Mouse (Mus musculus) kidney, embryonic 15.5 days (tissue): ENCODE measurements around the gene Npc1l1. TPM values are rescaled to one million over a fixed set of nuclear protein-coding genes. Genes with fewer than 3 reads are reported as not detected.
"Not testable (repeated sequence)": the region's sequence is repeated elsewhere in the genome, so short reads cannot be mapped to it uniquely, and the experiment has no call there.

Experiments
- ATAC-seq: fragments of 200-750 bp; cut with Nextera tagmentation; replicated peaks from 2 replicates; pipeline ENCODE4 v1.8.0; 2017; ENCODE audit warnings: moderate TSS enrichment; ENCODE audit not compliant: low FRiP score
- H3K27ac ChIP-seq: fragments of 300-500 bp; sonication (generic); 2 replicates; pipeline ENCODE4 v1.5.1; 2015; ENCODE audit warnings: mild to moderate bottlenecking, inconsistent platforms
- H3K27me3 ChIP-seq: fragments of 300-500 bp; sonication (generic); 2 replicates; pipeline ENCODE4 v1.6.1; 2015; ENCODE audit warnings: inconsistent platforms
- H3K36me3 ChIP-seq: fragments of 300-500 bp; sonication (generic); 2 replicates; pipeline ENCODE4 v1.6.1; 2015; ENCODE audit warnings: inconsistent platforms
- H3K4me1 ChIP-seq: fragments of 300-500 bp; sonication (generic); 2 replicates; pipeline ENCODE4 v1.6.1; 2015; ENCODE audit warnings: inconsistent platforms
- H3K4me2 ChIP-seq: fragments of 300-500 bp; sonication (generic); 2 replicates; pipeline ENCODE4 v1.6.1; 2015; ENCODE audit warnings: moderate library complexity, mild to moderate bottlenecking, inconsistent platforms
- H3K4me3 ChIP-seq: fragments of 300-500 bp; sonication (generic); replicated peaks from 2 replicates; pipeline ENCODE4 v1.5.1; 2015; ENCODE audit warnings: mild to moderate bottlenecking, inconsistent platforms
- H3K9ac ChIP-seq: fragments of 300-500 bp; sonication (generic); 2 replicates; pipeline ENCODE4 v1.6.1; 2015; ENCODE audit warnings: mild to moderate bottlenecking, inconsistent platforms
- H3K9me3 ChIP-seq: fragments of 300-500 bp; sonication (generic); replicated peaks from 2 replicates; pipeline ENCODE4 v1.6.1; 2016; ENCODE audit warnings: inconsistent platforms
- WGBS: fragments of 180-500 bp; shearing (Covaris S2); methylation state at CpG from one replicate; pipeline ENCODE4 v1.1.7; 2015; ENCODE audit warnings: mixed read lengths; 5-methylcytosine and 5-hydroxymethylcytosine counted together
- polyA plus RNA-seq: library from polyadenylated mRNA; unstranded; fragments of >200 nt; fragmentation: Nextera tagmentation; extraction: Ambion mirVana; gene quantifications from 2 replicates; pipeline ENCODE4 v1.2.1, GENCODE M21; 2015

Gene Npc1l1
- polyA plus RNA-seq: 0.06 TPM in 1 of 2 replicates, not detected in the other

DNA sequence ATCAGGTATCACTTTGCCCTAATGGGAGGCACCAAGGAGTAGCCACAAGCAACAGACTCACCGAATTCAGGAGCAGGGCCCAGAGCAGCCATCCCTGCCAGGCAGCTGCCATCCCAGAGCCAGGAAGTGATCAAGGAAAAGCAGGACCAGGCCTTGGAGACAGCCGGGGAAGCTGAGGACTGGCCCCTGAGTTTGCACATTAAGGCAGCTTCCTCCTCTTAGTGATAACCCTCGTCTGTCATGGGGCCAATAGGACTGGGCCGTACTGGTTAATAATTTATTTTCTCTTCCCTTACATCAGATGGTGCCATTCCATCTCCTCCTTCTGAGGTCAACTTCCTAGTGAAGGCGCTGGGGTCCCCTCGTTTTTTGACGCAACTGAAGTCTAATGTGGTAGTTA, at the start of gene Npc1l1:
Gene Npc1l1 (minus strand): TSS at position 132 of the 400 bp plus-strand sequence.
- Histone ChIP-seq H3K9ac (no peak within 1 kb of the TSS), H3K27me3 (no peaks in the 10 kb centered on the region), H3K4me1 (no peaks in the 10 kb centered on the region), H3K36me3 (no peaks in the 10 kb centered on the region), H3K27ac (no peak within 1 kb of the TSS), H3K4me2 (no peak within 1 kb of the TSS), H3K4me3 (no peak within 1 kb of the TSS), H3K9me3 (peaks cover 2% of the 10 kb centered on the region; the same call in 1 of the 2 replicates)
- 71% methylated on average over 7 of the region's 7 CpGs for WGBS
- no peak for ATAC-seq

DNA sequence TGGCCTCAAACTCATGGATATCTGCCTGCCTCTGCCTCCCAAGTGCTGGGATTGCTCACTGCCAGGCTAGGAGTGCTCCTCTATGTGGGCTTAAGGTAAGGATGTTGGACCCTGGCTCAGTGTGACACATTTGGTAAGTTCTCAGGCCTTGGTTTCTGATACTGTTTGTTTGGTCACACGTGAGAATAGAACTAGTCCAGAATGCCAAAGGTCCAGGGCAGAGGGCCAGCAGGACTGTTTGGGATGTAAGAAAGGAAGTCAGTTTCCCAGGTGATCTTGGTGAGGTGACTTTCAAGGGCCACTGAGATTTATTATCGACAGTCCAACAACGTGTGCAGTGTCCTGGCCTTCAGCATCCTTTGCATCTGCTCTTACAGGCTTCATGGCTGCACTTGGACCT, 46.5 kb upstream of the Npc1l1 start:
- Histone ChIP-seq H3K9ac (no peak overlapping the region), H3K4me2 (no peak overlapping the region), H3K36me3 (peaks cover 11% of the 10 kb centered on the region), H3K27me3 (no peaks in the 10 kb centered on the region), H3K4me3 (no peak overlapping the region), H3K27ac (no peak overlapping the region), H3K9me3 (peaks cover 4% of the 10 kb centered on the region; the same call in 1 of the 2 replicates), H3K4me1 (peaks cover 25% of the 10 kb centered on the region)
- WGBS: 74% methylated on average over 3 of the region's 3 CpGs
- ATAC-seq: no peak

DNA sequence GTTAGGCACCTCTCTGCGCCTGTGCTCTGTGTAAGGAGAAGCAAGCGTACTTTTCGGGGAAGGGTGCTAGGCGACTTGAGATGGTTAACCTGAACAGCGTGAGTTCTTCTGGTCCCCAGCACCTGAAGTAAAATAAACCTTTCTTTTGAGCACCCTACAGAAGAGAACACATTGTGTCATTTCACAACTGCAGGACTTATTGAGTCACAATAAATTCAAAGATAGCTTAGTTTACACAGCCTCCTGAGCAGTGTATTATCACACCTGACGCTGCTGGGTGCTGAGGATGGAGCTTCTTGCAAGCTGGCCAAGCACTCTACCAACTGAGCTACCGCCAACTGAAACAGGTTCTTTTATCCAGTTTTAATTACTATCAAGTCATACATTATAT, 45.1 kb upstream of the Npc1l1 start:
- Histone ChIP-seq H3K4me1 (peaks cover 25% of the 10 kb centered on the region), H3K9ac (peak overlapping the region; percentile 88), H3K27me3 (no peaks in the 10 kb centered on the region), H3K36me3 (peaks cover 23% of the 10 kb centered on the region), H3K27ac (peak overlapping the region; percentile 49), H3K4me2 (peak overlapping the region; percentile 71), H3K9me3 (no peaks in the 10 kb centered on the region), H3K4me3 (peak overlapping the region; percentile 88)
- ATAC-seq: peak; percentile 27; the same call in 1 of the 2 replicates
- 24% methylated on average over 7 of the region's 7 CpGs for WGBS

DNA sequence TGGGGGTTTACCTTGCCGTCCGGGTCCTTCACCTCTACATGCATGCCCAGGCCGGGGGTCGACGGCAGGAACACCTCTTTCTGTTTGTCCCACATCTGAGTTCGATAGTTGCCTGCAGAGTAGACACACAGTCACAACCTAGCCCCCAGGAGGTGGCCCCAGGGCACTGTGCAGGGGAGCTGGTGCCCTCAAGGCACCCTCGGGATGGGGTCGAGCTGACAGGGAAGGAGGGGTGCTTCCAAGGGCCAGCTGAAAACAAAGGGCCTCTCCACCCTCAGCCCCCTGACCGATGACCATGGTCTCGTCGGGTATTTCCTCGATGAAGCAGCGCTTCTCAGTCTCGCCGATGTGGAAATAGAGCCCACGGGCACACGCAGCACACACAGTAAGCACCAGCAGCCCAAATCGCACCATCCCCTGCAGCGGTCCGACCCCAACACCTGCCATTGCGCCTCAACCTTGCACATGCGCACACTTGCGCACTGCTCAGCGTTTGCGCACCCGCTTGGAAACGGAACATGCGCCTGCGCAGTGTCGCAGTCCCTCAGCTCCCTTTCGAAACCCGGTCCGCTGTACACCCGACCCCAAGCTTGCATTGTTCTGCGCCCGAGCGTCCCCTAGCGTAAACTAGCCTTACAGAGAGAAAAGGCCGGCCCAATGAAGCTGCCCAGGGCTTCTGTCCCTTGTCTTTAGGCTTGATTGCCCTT, 44.6 kb upstream of the Npc1l1 start, which contains the start of gene Tmed4:
Gene Tmed4 (minus strand): TSS at position 484 of the 707 bp plus-strand sequence.
- WGBS: under 1% methylated on average over 39 of the region's 39 CpGs
- peak within 1 kb of the TSS; percentile 88 for H3K4me3 ChIP-seq
- H3K27me3 ChIP-seq: no peaks in the 10 kb centered on the region
- peak; percentile 98 for ATAC-seq
- peak within 1 kb of the TSS; percentile 71 for H3K4me2 ChIP-seq
- no peaks in the 10 kb centered on the region for H3K9me3 ChIP-seq
- H3K36me3 ChIP-seq: peaks cover 23% of the 10 kb centered on the region
- H3K4me1 ChIP-seq: peaks cover 25% of the 10 kb centered on the region
- peak within 1 kb of the TSS; percentile 49 for H3K27ac ChIP-seq
- peak within 1 kb of the TSS; percentile 88 for H3K9ac ChIP-seq

DNA sequence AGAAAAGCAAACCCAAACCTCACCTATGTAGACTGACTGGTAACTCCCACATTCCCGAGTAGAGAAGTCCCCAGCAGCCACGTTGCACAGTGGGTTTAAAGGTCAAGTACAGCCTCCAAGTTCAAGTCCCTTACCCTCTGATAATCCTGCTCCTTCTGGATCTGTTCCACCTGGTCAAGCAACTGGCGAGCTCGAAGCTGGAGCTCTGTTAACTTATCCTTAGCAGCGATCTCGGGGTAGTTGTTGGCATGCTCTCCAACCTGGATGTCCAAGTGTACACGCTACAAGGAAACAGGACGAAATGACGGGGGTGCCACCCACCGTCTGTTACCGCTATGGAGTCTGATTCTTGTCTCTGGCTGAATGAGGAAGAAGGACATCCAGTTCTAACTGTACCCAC, 43.7 kb upstream of the Npc1l1 start:
- peaks cover 25% of the 10 kb centered on the region for H3K4me1 ChIP-seq
- 40% methylated on average over 11 of the region's 11 CpGs for WGBS
- ATAC-seq: no peak
- H3K27ac ChIP-seq: no peak overlapping the region
- peak overlapping the region; percentile 71 for H3K4me2 ChIP-seq
- no peaks in the 10 kb centered on the region for H3K27me3 ChIP-seq
- peak overlapping the region; percentile 88 for H3K9ac ChIP-seq
- H3K36me3 ChIP-seq: peaks cover 27% of the 10 kb centered on the region
- no peaks in the 10 kb centered on the region for H3K9me3 ChIP-seq
- peak overlapping the region; percentile 88 for H3K4me3 ChIP-seq

DNA sequence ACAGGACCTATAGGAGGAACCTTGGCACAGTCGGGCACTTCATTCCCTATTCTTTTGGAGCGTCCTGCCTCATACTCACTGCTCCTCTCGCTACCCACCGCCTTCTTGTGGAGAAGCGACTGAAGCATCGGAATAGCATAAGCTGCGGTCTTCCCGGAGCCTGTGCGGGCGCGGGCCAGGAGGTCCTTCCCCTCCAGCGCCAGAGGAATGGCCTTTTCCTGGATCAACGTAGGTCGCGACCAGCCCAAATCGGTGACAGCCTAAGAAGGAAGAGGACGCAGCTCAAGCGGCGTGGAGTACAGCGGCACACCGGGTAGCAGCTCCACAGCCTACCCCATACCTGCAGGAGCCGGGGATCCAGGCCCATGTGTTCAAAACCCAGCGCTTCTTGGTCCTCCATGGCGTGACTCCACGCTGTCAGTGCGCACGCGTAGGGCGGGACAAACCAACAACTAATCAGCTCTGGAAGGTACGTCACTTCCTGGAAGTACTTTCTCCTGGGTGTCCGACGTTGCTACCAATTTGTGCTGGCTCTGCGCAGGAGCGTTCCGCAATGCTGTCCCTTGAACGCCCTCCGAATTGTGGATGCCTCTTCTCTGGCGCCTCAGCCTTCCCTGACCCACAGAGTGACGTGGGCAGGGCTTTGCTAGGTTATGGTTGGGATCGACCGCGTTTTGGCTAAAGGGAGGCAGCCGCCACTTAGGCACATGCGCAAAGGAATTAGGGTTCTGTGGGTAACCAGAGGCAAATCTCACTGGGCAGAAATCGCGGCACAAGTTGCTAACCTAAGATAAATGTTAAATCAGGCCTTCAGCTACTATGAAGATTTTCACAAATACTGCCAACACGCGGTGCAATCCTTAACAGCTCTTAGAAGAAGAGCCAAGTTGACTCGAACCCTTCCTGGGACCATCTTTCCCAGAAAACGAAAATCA, 37.6 kb upstream of the Npc1l1 start, which contains the start of gene Ddx56:
Gene Ddx56 (minus strand): TSS at position 453 of the 935 bp plus-strand sequence.
- ATAC-seq: peak; percentile 96
- Histone ChIP-seq H3K4me1 (peaks cover 10% of the 10 kb centered on the region), H3K27ac (peak within 1 kb of the TSS; percentile 97), H3K4me2 (peak within 1 kb of the TSS; percentile 83), H3K27me3 (no peaks in the 10 kb centered on the region), H3K36me3 (peaks cover 64% of the 10 kb centered on the region), H3K9me3 (no peaks in the 10 kb centered on the region), H3K4me3 (peak within 1 kb of the TSS; percentile 92), H3K9ac (peak within 1 kb of the TSS; percentile 88)
- whole genome bisulfite sequencing: 1% methylated on average over 50 of the region's 50 CpGs

DNA sequence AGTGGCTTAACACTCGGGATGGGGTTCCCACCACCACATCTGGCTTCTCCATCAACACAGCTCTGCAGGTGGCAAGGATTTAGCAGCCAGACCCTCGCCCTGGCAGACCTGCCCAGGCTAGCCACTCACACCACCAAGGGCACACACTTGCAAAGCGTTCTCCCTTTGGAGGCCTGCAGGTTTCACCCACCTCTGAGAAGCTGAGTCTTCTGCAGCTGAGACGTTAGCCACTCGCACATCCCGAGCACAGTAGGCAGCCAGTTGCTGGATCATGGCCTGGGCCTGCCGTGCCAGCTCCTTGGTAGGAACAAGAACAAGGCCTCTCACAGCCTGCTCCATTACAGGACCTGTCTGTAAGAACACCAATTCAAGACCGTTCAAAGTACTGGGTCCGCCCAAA, 36.7 kb upstream of the Npc1l1 start:
- Histone ChIP-seq H3K9ac (peak overlapping the region; percentile 88), H3K27me3 (no peaks in the 10 kb centered on the region), H3K9me3 (no peaks in the 10 kb centered on the region), H3K4me1 (peaks cover 9% of the 10 kb centered on the region), H3K27ac (no peak overlapping the region), H3K4me3 (peak overlapping the region; percentile 92), H3K4me2 (peak overlapping the region; percentile 83), H3K36me3 (peaks cover 68% of the 10 kb centered on the region)
- 76% methylated on average over 9 of the region's 9 CpGs for WGBS
- ATAC-seq: no peak

DNA sequence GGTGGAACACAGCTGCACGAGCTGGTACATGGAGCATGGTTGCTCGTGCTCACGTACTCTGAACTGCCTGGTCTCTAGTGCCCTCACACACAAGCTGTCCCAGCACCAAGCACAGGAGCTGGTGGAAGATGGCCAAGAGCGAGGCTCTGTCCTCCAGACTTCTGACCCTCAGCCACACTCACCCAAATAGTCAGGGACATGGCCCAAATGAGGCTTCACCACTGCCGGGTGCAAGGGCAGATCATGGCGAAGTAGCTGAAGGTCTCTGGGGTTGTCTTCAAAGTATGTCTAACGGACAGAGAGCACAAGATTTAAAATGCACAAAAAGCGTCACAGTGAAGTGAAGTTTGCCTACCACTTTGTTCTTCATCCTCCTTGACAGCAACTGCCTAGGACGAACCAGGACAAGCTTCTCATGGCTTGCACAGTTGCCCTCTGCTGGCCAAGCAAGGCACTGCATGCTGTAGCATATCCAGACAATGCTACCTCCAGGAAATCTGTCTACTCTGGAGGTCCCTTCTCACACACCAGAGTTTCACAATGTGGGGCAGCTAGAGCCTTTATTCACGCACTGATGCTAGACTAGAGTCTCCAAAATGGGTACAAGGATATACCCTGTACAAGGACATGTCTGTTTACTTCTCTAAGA, 31.6 kb upstream of the Npc1l1 start:
- H3K9me3 ChIP-seq: no peaks in the 10 kb centered on the region
- H3K4me2 ChIP-seq: no peak overlapping the region
- no peak overlapping the region for H3K4me3 ChIP-seq
- H3K27ac ChIP-seq: no peak overlapping the region
- 79% methylated on average over 10 of the region's 10 CpGs for WGBS
- ATAC-seq: no peak
- H3K27me3 ChIP-seq: no peaks in the 10 kb centered on the region
- H3K4me1 ChIP-seq: peaks cover 4% of the 10 kb centered on the region
- no peak overlapping the region for H3K9ac ChIP-seq
- H3K36me3 ChIP-seq: peaks cover 93% of the 10 kb centered on the region

DNA sequence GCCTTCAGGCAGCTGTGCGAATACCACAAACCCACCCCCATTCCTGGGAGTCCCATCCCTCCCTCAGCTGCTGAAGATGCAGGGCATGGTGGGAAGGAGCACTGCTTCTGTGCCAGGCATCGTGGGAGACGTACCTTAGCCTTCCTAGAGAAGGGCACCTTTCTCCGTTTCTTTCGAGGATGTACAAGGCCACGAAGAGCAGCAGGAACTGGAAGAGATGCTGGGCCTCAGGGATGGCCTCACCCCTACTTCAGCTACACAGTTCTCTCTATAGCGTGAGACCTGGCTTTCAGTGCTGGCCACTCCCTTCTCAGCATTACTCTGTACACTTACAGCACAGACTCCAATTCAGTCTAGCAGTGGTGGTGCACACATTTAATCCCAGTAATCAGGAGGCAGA, 29.5 kb upstream of the Npc1l1 start:
- no peak for ATAC-seq
- no peak overlapping the region for H3K4me3 ChIP-seq
- no peaks in the 10 kb centered on the region for H3K9me3 ChIP-seq
- WGBS: 94% methylated on average over 7 of the region's 7 CpGs
- H3K4me1 ChIP-seq: no peaks in the 10 kb centered on the region
- no peak overlapping the region for H3K27ac ChIP-seq
- no peak overlapping the region for H3K9ac ChIP-seq
- peaks cover 72% of the 10 kb centered on the region for H3K36me3 ChIP-seq
- H3K27me3 ChIP-seq: no peaks in the 10 kb centered on the region
- no peak overlapping the region for H3K4me2 ChIP-seq

DNA sequence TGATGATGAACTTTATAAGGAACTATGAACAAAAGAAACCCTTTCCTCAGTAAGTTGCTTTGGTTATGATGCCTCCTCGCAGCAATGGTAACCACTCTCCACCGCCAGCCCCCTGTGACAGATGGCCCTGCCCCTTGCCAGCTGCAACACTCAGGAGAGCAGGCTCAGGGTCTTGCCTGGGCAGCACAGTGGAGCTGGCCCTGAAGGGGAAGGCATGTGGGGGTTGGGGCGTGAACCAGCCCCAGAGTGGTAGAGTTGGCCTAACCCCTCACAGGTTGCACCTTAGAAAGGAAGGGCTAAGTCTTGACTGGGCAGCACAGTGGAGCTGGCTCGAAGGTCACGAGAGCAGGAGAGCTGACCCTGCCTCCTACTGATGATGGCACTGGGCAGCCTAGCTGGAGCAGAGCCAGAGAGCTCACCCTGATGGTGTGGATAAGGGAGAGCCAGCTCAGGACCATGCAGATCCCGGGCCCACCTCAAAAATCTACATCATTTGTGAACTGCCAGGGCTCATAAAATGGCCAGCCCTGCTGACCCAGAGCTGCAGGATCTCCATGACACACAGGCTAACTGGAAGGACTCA, 26.6 kb upstream of the Npc1l1 start:
- Histone ChIP-seq H3K9ac (no peak overlapping the region), H3K4me1 (no peaks in the 10 kb centered on the region), H3K27me3 (no peaks in the 10 kb centered on the region), H3K36me3 (peaks cover 44% of the 10 kb centered on the region), H3K4me2 (no peak overlapping the region), H3K9me3 (no peaks in the 10 kb centered on the region), H3K4me3 (no peak overlapping the region), H3K27ac (no peak overlapping the region)
- 0 out of 2 replicates have a peak, but pooled peaks have one; percentile 38 for ATAC-seq
- WGBS: 71% methylated on average over 6 of the region's 6 CpGs

DNA sequence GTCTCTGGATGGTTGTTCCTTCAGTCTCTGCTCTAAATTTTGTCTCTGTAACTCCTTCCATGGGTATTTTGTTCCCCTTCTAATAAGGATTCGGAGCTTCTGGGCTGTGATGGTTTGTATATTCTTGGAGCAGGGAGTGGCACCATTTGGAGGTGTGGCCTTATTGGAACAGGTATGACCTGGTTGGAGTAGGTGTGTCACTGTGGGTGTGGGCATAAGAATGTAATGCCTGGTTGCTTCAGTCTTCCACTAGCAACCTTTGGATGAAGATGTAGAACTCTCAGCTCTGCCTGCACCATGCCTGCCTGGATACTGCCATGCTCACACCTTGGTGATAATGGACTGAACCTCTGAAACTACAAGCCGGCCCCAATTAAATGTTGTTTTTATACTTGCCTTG, 24.7 kb upstream of the Npc1l1 start:
- not testable (repeated sequence) for H3K9me3 ChIP-seq, H3K27me3 ChIP-seq, H3K9ac ChIP-seq, ATAC-seq, H3K4me2 ChIP-seq, H3K4me3 ChIP-seq, H3K4me1 ChIP-seq, H3K27ac ChIP-seq
- 85% methylated on average over 2 of the region's 2 CpGs for WGBS
- H3K36me3 ChIP-seq: peaks cover 24% of the 10 kb centered on the region
